Mouse (Mus musculus) lung, embryonic 14.5 days (tissue): ENCODE results near the gene C1s1. TPM values are rescaled to one million over a fixed set of nuclear protein-coding genes. Genes with fewer than 3 reads are reported as not detected.
A peak's percentile ranks its signal among the peaks of the same experiment; 100 is the strongest.
"Not testable (repeated sequence)": the region's sequence is repeated elsewhere in the genome, so short reads cannot be mapped to it uniquely, and the experiment has no call there.

Source experiments
- ATAC-seq: fragments of 200-750 bp; cut with Nextera tagmentation; 2 replicates; pipeline ENCODE4 v1.8.0; 2017; ENCODE audit warnings: mild to moderate bottlenecking, moderate TSS enrichment, moderate library complexity; ENCODE audit not compliant: insufficient read depth
- DNase-seq: peaks from one replicate; pipeline ENCODE4 v3.0.0-alpha.2; 2015
- H3K27ac ChIP-seq: fragments of 300-500 bp; sonication (generic); 2 replicates; pipeline ENCODE4 v1.5.1; 2014; ENCODE audit warnings: low read depth, mild to moderate bottlenecking, moderate library complexity
- H3K27me3 ChIP-seq: fragments of 300-500 bp; sonication (generic); 2 replicates; pipeline ENCODE4 v1.6.1; 2014; ENCODE audit warnings: low read length, control low read depth; ENCODE audit not compliant: insufficient read depth
- H3K36me3 ChIP-seq: fragments of 300-500 bp; sonication (generic); 2 replicates; pipeline ENCODE4 v1.6.1; 2014; ENCODE audit warnings: control low read depth; ENCODE audit not compliant: insufficient read depth
- H3K4me1 ChIP-seq: fragments of 300-500 bp; sonication (generic); 2 replicates; pipeline ENCODE4 v1.6.1; 2014; ENCODE audit warnings: antibody characterized with exemption, control low read depth; ENCODE audit not compliant: insufficient read depth
- H3K4me2 ChIP-seq: fragments of 300-500 bp; sonication (generic); 2 replicates; pipeline ENCODE4 v1.6.1; 2014; ENCODE audit warnings: mild to moderate bottlenecking
- H3K4me3 ChIP-seq: fragments of 300-500 bp; sonication (generic); 2 replicates; pipeline ENCODE4 v1.5.1; 2014; ENCODE audit warnings: low read depth, low read length
- H3K9ac ChIP-seq: fragments of 300-500 bp; sonication (generic); 2 replicates; pipeline ENCODE4 v1.6.1; 2014
- H3K9me3 ChIP-seq: fragments of 300-500 bp; sonication (generic); 2 replicates; pipeline ENCODE4 v1.6.1; 2016; ENCODE audit warnings: low read depth, low read length, control low read depth
- CTCF ChIP-seq: IDR thresholded peaks from 2 replicates; pipeline ENCODE4 v1.5.1; 2016; ENCODE audit warnings: antibody characterized with exemption, low read depth
- WGBS: fragments of 180-500 bp; shearing (Covaris S2); extraction: QIAGEN DNeasy Blood & Tissue Kit; methylation state at CpG from one replicate; pipeline ENCODE4 v1.1.7; 2014; 5-methylcytosine and 5-hydroxymethylcytosine counted together
- polyA plus RNA-seq: library from polyadenylated mRNA; unstranded; fragments of >200 nt; fragmentation: Nextera tagmentation; extraction: Ambion mirVana; gene quantifications from 2 replicates; pipeline ENCODE4 v1.2.1, GENCODE M21; 2014

C1s1 gene
- polyA plus RNA-seq, 1 experiment from 2014 or later, result 0.64 TPM

GRCm38 (mm10) chr6:124512355-124512836, 29.8 kb downstream of the C1s1 start, which contains the start of gene C1ra:
C1ra (plus strand) TSS chr6:124512405.
- WGBS, result 4% methylated on average over 6 of the region's 6 CpGs
- Histone ChIP-seq H3K36me3 (no peaks in the 10 kb centered on the region), H3K9ac (peak within 1 kb of the TSS; percentile 38; the same call in 1 of the 2 replicates), H3K27ac (no peak within 1 kb of the TSS), H3K4me1 (no peaks in the 10 kb centered on the region), H3K9me3 (no peaks in the 10 kb centered on the region), H3K27me3 (no peaks in the 10 kb centered on the region), H3K4me3 (peak within 1 kb of the TSS; percentile 21), H3K4me2 (peak within 1 kb of the TSS; percentile 58)
- ATAC-seq (peak; percentile 58), DNase-seq (peak; percentile 86)
- TF ChIP-seq CTCF, result peak; percentile 80

GRCm38 (mm10) chr6:124511936-124512335, 30.2 kb downstream of the C1s1 start:
- Histone ChIP-seq H3K9me3 (no peaks in the 10 kb centered on the region), H3K4me3 (no peak overlapping the region), H3K4me1 (no peaks in the 10 kb centered on the region), H3K27ac (no peak overlapping the region), H3K9ac (no peak overlapping the region), H3K27me3 (no peaks in the 10 kb centered on the region), H3K36me3 (no peaks in the 10 kb centered on the region), H3K4me2 (no peak overlapping the region)
- ATAC-seq (no peak; the same call in 1 of the 2 replicates), DNase-seq (no peak)
- no peak for TF ChIP-seq CTCF
- 62% methylated on average over 6 of the region's 6 CpGs for WGBS

GRCm38 (mm10) chr6:124509192-124509591, 33.0 kb downstream of the C1s1 start:
- not testable (repeated sequence) for H3K9ac ChIP-seq, H3K4me2 ChIP-seq, H3K36me3 ChIP-seq, H3K27ac ChIP-seq, H3K27me3 ChIP-seq, ATAC-seq, DNase-seq, H3K4me1 ChIP-seq, H3K4me3 ChIP-seq, H3K9me3 ChIP-seq
- 86% methylated on average over 5 of the region's 5 CpGs for WGBS

GRCm38 (mm10) chr6:124508292-124508691, 33.9 kb downstream of the C1s1 start:
- 68% methylated on average over 10 of the region's 10 CpGs for WGBS
- Histone ChIP-seq H3K27me3 (no peaks in the 10 kb centered on the region), H3K9ac (no peak overlapping the region), H3K36me3 (no peaks in the 10 kb centered on the region), H3K4me2 (no peak overlapping the region), H3K27ac (no peak overlapping the region), H3K4me1 (no peaks in the 10 kb centered on the region), H3K4me3 (no peak overlapping the region), H3K9me3 (no peaks in the 10 kb centered on the region)
- DNase-seq (no peak), ATAC-seq (no peak)
- no peak for TF ChIP-seq CTCF

GRCm38 (mm10) chr6:124506991-124507390, 35.2 kb downstream of the C1s1 start:
- H3K9ac ChIP-seq, result no peak overlapping the region
- no peak for ATAC-seq
- WGBS, result 67% methylated on average over 6 of the region's 6 CpGs

GRCm38 (mm10) chr6:124505028-124505427, 37.1 kb downstream of the C1s1 start:
- H3K36me3 ChIP-seq, result no peaks in the 10 kb centered on the region
- H3K27ac ChIP-seq, result no peak overlapping the region
- DNase-seq, result no peak
- no peaks in the 10 kb centered on the region for H3K9me3 ChIP-seq
- WGBS, result 60% methylated on average over 4 of the region's 4 CpGs
- ATAC-seq, result no peak
- TF ChIP-seq CTCF, result no peak
- no peak overlapping the region for H3K4me2 ChIP-seq
- no peak overlapping the region for H3K9ac ChIP-seq
- no peak overlapping the region for H3K4me3 ChIP-seq
- H3K4me1 ChIP-seq, result no peaks in the 10 kb centered on the region
- H3K27me3 ChIP-seq, result no peaks in the 10 kb centered on the region

More at GRCm38 (mm10) chr6:124506991-124507390, 35.2 kb downstream of the C1s1 start:
- no peaks in the 10 kb centered on the region for H3K9me3 ChIP-seq
- H3K4me2 ChIP-seq, result no peak overlapping the region
- H3K27me3 ChIP-seq, result no peaks in the 10 kb centered on the region
- H3K27ac ChIP-seq, result no peak overlapping the region
- no peak for DNase-seq
- H3K36me3 ChIP-seq, result no peaks in the 10 kb centered on the region
- no peak for TF ChIP-seq CTCF
- no peaks in the 10 kb centered on the region for H3K4me1 ChIP-seq
- no peak overlapping the region for H3K4me3 ChIP-seq

- TF ChIP-seq CTCF, result no peak
- H3K36me3 ChIP-seq, result no peaks in the 10 kb centered on the region
- no peak for DNase-seq
- no peak overlapping the region for H3K27ac ChIP-seq
- ATAC-seq, result no peak
- H3K4me3 ChIP-seq, result no peak overlapping the region
- no peaks in the 10 kb centered on the region for H3K9me3 ChIP-seq
- no peak overlapping the region for H3K4me2 ChIP-seq
- 79% methylated on average over 5 of the region's 5 CpGs for WGBS
- H3K9ac ChIP-seq, result no peak overlapping the region
- H3K4me1 ChIP-seq, result no peaks in the 10 kb centered on the region
- H3K27me3 ChIP-seq, result no peaks in the 10 kb centered on the region
These were observed 40.1 kb downstream of the C1s1 start for GRCm38 (mm10) chr6:124502021-124502420.

GRCm38 (mm10) chr6:124501473-124501872, 40.7 kb downstream of the C1s1 start:
- Histone ChIP-seq H3K4me2 (no peak overlapping the region), H3K27ac (no peak overlapping the region), H3K36me3 (no peaks in the 10 kb centered on the region), H3K4me1 (no peaks in the 10 kb centered on the region), H3K4me3 (no peak overlapping the region), H3K9ac (no peak overlapping the region), H3K27me3 (no peaks in the 10 kb centered on the region), H3K9me3 (no peaks in the 10 kb centered on the region)
- ATAC-seq, result no peak
- no peak for DNase-seq
- WGBS, result 69% methylated on average over 4 of the region's 4 CpGs
- TF ChIP-seq CTCF, result no peak
